Mouse (Mus musculus): ENCODE measurements at regions not wholly inside any gene's neighbourhood (a gene's known extent, or its start where the extent isn't known, plus 50 kb on each side); places are given as distances from the start of the nearest gene placed in this dataset.

- no peak for DNase-seq (ENCODE audit: low read depth, low spot score)
These were observed 70.0 kb downstream of the Mbip start for GRCm38 (mm10) chr12:56275556-56276242.

- DNase-seq (ENCODE audit: low read depth, low spot score), result no peak
These were observed 80.6 kb downstream of the Mbip start for GRCm38 (mm10) chr12:56265049-56265448.

GRCm38 (mm10) chr12:56261471-56261870 is 84.2 kb downstream of the Mbip start:
- DNase-seq (ENCODE audit: low read depth, low spot score), result no peak

- no peak for DNase-seq (ENCODE audit: low read depth, low spot score)
These were observed 87.2 kb downstream of the Mbip start for GRCm38 (mm10) chr12:56258401-56259050.

- no peak for DNase-seq (ENCODE audit: low read depth, low spot score)
These were observed 89.3 kb downstream of the Mbip start for GRCm38 (mm10) chr12:56256243-56256881.

GRCm38 (mm10) chr12:56252612-56253444 is 92.9 kb downstream of the Mbip start:
- no peak for DNase-seq (ENCODE audit: low read depth, low spot score)

- no peak for DNase-seq (ENCODE audit: low read depth, low spot score)
These were observed 95.4 kb downstream of the Mbip start for GRCm38 (mm10) chr12:56250262-56250661.

- no peak for DNase-seq (ENCODE audit: low read depth, low spot score)
These were observed 99.3 kb downstream of the Mbip start for GRCm38 (mm10) chr12:56246406-56246805.

GRCm38 (mm10) chr12:56242803-56243202 is 102.9 kb downstream of the Mbip start:
- no peak for DNase-seq (ENCODE audit: low read depth, low spot score)

GRCm38 (mm10) chr12:56241735-56242134 is 104.0 kb downstream of the Mbip start:
- peak; percentile 91 for DNase-seq (ENCODE audit: low read depth, low spot score)

- no peak for DNase-seq (ENCODE audit: low read depth, low spot score)
These were observed 105.5 kb downstream of the Mbip start for GRCm38 (mm10) chr12:56240206-56240605.

- no peak for DNase-seq (ENCODE audit: low read depth, low spot score)
These were observed 111.1 kb downstream of the Mbip start for GRCm38 (mm10) chr12:56234571-56234970.

GRCm38 (mm10) chr12:56233209-56233608 is 112.5 kb downstream of the Mbip start:
- no peak for DNase-seq (ENCODE audit: low read depth, low spot score)

GRCm38 (mm10) chr12:56224142-56224895 is 121.4 kb downstream of the Mbip start:
- no peak for DNase-seq (ENCODE audit: low read depth, low spot score)

- no peak for DNase-seq (ENCODE audit: low read depth, low spot score)
These were observed 152.2 kb downstream of the Mbip start for GRCm38 (mm10) chr12:56193524-56193923.

- DNase-seq (ENCODE audit: low read depth, low spot score), result no peak
These were observed 156.1 kb downstream of the Mbip start for GRCm38 (mm10) chr12:56189562-56189961.

GRCm38 (mm10) chr12:56160736-56161135 is 185.0 kb downstream of the Mbip start:
- no peak for DNase-seq (ENCODE audit: low read depth, low spot score)

GRCm38 (mm10) chr12:56144359-56144758 is 201.3 kb downstream of the Mbip start:
- DNase-seq (ENCODE audit: low read depth, low spot score), result no peak

- DNase-seq (ENCODE audit: low read depth, low spot score), result no peak
These were observed 201.9 kb downstream of the Mbip start for GRCm38 (mm10) chr12:56143789-56144188.

GRCm38 (mm10) chr12:56114446-56114845 is 231.2 kb downstream of the Mbip start:
- DNase-seq (ENCODE audit: low read depth, low spot score), result no peak

- no peak for DNase-seq (ENCODE audit: low read depth, low spot score)
These were observed 245.3 kb downstream of the Brms1l start for GRCm38 (mm10) chr12:56081406-56081805.

All from ES-CJ7 (cell line).